Mouse (Mus musculus) lung, embryonic 16.5 days (tissue): ENCODE results near the gene C87414. TPM values are rescaled to one million over a fixed set of nuclear protein-coding genes. Genes with fewer than 3 reads are reported as not detected.
"Not testable (repeated sequence)": the region's sequence is repeated elsewhere in the genome, so short reads cannot be mapped to it uniquely, and the experiment has no call there.

ENCODE experiments used
- ATAC-seq: fragments of 200-750 bp; cut with Nextera tagmentation; 2 replicates; pipeline ENCODE4 v1.8.0; 2017; ENCODE audit warnings: low read depth, mild to moderate bottlenecking, moderate library complexity
- H3K27ac ChIP-seq: fragments of 300-500 bp; sonication (generic); 2 replicates; pipeline ENCODE4 v1.5.1; 2014; ENCODE audit warnings: mild to moderate bottlenecking, control low read depth, low read length
- H3K27me3 ChIP-seq: fragments of 300-500 bp; sonication (generic); 2 replicates; pipeline ENCODE4 v1.6.1; 2014; ENCODE audit warnings: low read depth, low read length, mixed read lengths; ENCODE audit not compliant: control insufficient read depth, insufficient read depth
- H3K36me3 ChIP-seq: fragments of 300-500 bp; sonication (generic); 2 replicates; pipeline ENCODE4 v1.6.1; 2014; ENCODE audit warnings: low read length; ENCODE audit not compliant: control insufficient read depth, insufficient read depth
- H3K4me1 ChIP-seq: fragments of 300-500 bp; sonication (generic); replicated peaks from 2 replicates; pipeline ENCODE4 v1.6.1; 2014; ENCODE audit warnings: low read length, mixed read lengths; ENCODE audit not compliant: control insufficient read depth, insufficient read depth
- H3K4me2 ChIP-seq: fragments of 300-500 bp; sonication (generic); 2 replicates; pipeline ENCODE4 v1.6.1; 2014; ENCODE audit warnings: low read depth, low read length, control low read depth
- H3K4me3 ChIP-seq: fragments of 300-500 bp; sonication (generic); 2 replicates; pipeline ENCODE4 v1.5.1; 2014; ENCODE audit warnings: mild to moderate bottlenecking, low read length, control low read depth
- H3K9ac ChIP-seq: fragments of 300-500 bp; sonication (generic); 2 replicates; pipeline ENCODE4 v1.6.1; 2014; ENCODE audit warnings: low read length, control low read depth
- H3K9me3 ChIP-seq: fragments of 300-500 bp; sonication (generic); 2 replicates; pipeline ENCODE4 v1.6.1; 2016; ENCODE audit warnings: low read length; ENCODE audit not compliant: control insufficient read depth
- WGBS: fragments of 180-500 bp; shearing (Covaris S2); extraction: QIAGEN DNeasy Blood & Tissue Kit; methylation state at CpG from one replicate; pipeline ENCODE4 v1.1.7; 2014; 5-methylcytosine and 5-hydroxymethylcytosine counted together
- polyA plus RNA-seq: library from polyadenylated mRNA; unstranded; fragments of >200 nt; fragmentation: Nextera tagmentation; extraction: Ambion mirVana; gene quantifications from 2 replicates; pipeline ENCODE4 v1.2.1, GENCODE M21; 2015

Gene C87414
- polyA plus RNA-seq, result not detected in 2 replicates

GRCm38 (mm10) chr5:93671451-93671850, at the start of gene C87414:
Gene C87414 (minus strand): TSS chr5:93671551.
- not testable (repeated sequence) for H3K27ac ChIP-seq

GRCm38 (mm10) chr5:93684661-93685060, 13.3 kb upstream of the C87414 start:
- ATAC-seq, H3K4me1 ChIP-seq, H3K9ac ChIP-seq, H3K9me3 ChIP-seq, H3K4me3 ChIP-seq, H3K27ac ChIP-seq, H3K4me2 ChIP-seq, H3K27me3 ChIP-seq, H3K36me3 ChIP-seq: not testable (repeated sequence)
- 59% methylated on average over 3 of the region's 3 CpGs for WGBS

More at GRCm38 (mm10) chr5:93671451-93671850, at the start of gene C87414:
- not testable (repeated sequence) for ATAC-seq, H3K9me3 ChIP-seq, H3K4me3 ChIP-seq, H3K4me1 ChIP-seq, H3K27me3 ChIP-seq, H3K4me2 ChIP-seq, H3K36me3 ChIP-seq, H3K9ac ChIP-seq
- WGBS, result no CpG with 5 or more reads among the region's 3 CpGs

Other genes starting within 250 kb of the C87414 start
- not detected in 2 replicates for gene Gm16427, start 131.4 kb downstream of the C87414 start, polyA plus RNA-seq
- not detected in 2 replicates for gene Gm7792, start 172.2 kb upstream of the C87414 start, polyA plus RNA-seq